Mouse (Mus musculus): ENCODE results near the gene Mrpl33.
A peak's percentile ranks its signal among the peaks of the same experiment; 100 is the strongest.

Mrpl33 gene

GRCm38 (mm10) chr5:31642300-31642699 lies 45.6 kb downstream of the Mrpl33 start:
- DNase-seq (ENCODE audit: low spot score), result no peak

GRCm38 (mm10) chr5:31644272-31644671 lies 47.5 kb downstream of the Mrpl33 start:
- no peak for DNase-seq (ENCODE audit: low spot score)

GRCm38 (mm10) chr5:31644847-31645246 lies 48.1 kb downstream of the Mrpl33 start:
- DNase-seq (ENCODE audit: low spot score), result no peak

GRCm38 (mm10) chr5:31645798-31646197 lies 49.1 kb downstream of the Mrpl33 start:
- no peak for DNase-seq (ENCODE audit: low spot score)

GRCm38 (mm10) chr5:31646574-31646973 lies 49.8 kb downstream of the Mrpl33 start:
- DNase-seq (ENCODE audit: low spot score), result no peak

- DNase-seq (ENCODE audit: low spot score), result no peak
Measured at GRCm38 (mm10) chr5:31647327-31647726, 50.6 kb downstream of the Mrpl33 start.

- no peak for DNase-seq (ENCODE audit: low spot score)
Measured at GRCm38 (mm10) chr5:31650518-31651288, 54.0 kb downstream of the Mrpl33 start.

- DNase-seq (ENCODE audit: low spot score), result no peak
Measured at GRCm38 (mm10) chr5:31655688-31656190, 59.0 kb downstream of the Mrpl33 start.

- DNase-seq (ENCODE audit: low spot score), result no peak
Measured at GRCm38 (mm10) chr5:31666176-31666575, 69.4 kb downstream of the Mrpl33 start.

GRCm38 (mm10) chr5:31668325-31668968 lies 71.7 kb downstream of the Mrpl33 start:
- no peak for DNase-seq (ENCODE audit: low spot score)

GRCm38 (mm10) chr5:31669984-31670383 lies 73.2 kb downstream of the Mrpl33 start:
- DNase-seq (ENCODE audit: low spot score), result no peak

- no peak for DNase-seq (ENCODE audit: low spot score)
Measured at GRCm38 (mm10) chr5:31671137-31671536, 74.4 kb downstream of the Mrpl33 start.

GRCm38 (mm10) chr5:31673431-31673830 lies 76.7 kb downstream of the Mrpl33 start:
- no peak for DNase-seq (ENCODE audit: low spot score)

- no peak for DNase-seq (ENCODE audit: low spot score)
Measured at GRCm38 (mm10) chr5:31678000-31678399, 81.3 kb downstream of the Mrpl33 start.

GRCm38 (mm10) chr5:31680183-31680582 lies 83.4 kb downstream of the Mrpl33 start:
- no peak for DNase-seq (ENCODE audit: low spot score)

GRCm38 (mm10) chr5:31682305-31682704 lies 85.6 kb downstream of the Mrpl33 start:
- no peak for DNase-seq (ENCODE audit: low spot score)

GRCm38 (mm10) chr5:31686040-31686439 lies 89.3 kb downstream of the Mrpl33 start:
- DNase-seq (ENCODE audit: low spot score), result no peak

- DNase-seq (ENCODE audit: low spot score), result no peak
Measured at GRCm38 (mm10) chr5:31687972-31688371, 91.2 kb downstream of the Mrpl33 start.

- no peak for DNase-seq (ENCODE audit: low spot score)
Measured at GRCm38 (mm10) chr5:31693191-31693590, 96.5 kb downstream of the Mrpl33 start.

- DNase-seq (ENCODE audit: low spot score), result peak; percentile 31
Measured at GRCm38 (mm10) chr5:31696971-31697643, 100.4 kb downstream of the Mrpl33 start, which contains the start of gene Rbks. TSS of gene Rbks (minus strand) at chr5:31697627.

- peak; percentile 92 for DNase-seq (ENCODE audit: low spot score)
Measured at GRCm38 (mm10) chr5:31697644-31698296, 101.0 kb downstream of the Mrpl33 start, which contains the start of gene Babam2. TSS of gene Babam2 (plus strand) at chr5:31697684.

- peak; percentile 84 for DNase-seq (ENCODE audit: low spot score)
Measured at GRCm38 (mm10) chr5:31698297-31698726, 101.6 kb downstream of the Mrpl33 start.
